In genomic region chr2:78520258-78521023, GRCm38 (mm10) we compare ENCODE assay signal across 23 mouse cellular contexts.
DNase-seq lines count a peak whose midpoint lies in the region; ATAC-seq and TF ChIP-seq lines count a peak whose summit lies in the region.
"Had no signal": no experiment of that assay in that cellular context is flagged by ENCODE, and none has a peak within 500 bp of the region (broad histone marks: within the 10 kb centered on the region; RNA-seq: fewer than 3 reads in every experiment).

No protein-coding gene starts in this region.

- H3K36me3 ChIP-seq in forebrain, embryonic 14.5 days (ENCODE audit: control insufficient read depth, insufficient read depth, low read length) = no peaks in the 10 kb centered on the region
- no peaks in the 10 kb centered on the region for H3K36me3 ChIP-seq in forebrain, embryonic 12.5 days (replicated peaks)
- H3K36me3 ChIP-seq in midbrain, postnatal 0 days (ENCODE audit: insufficient read depth, low read length) = no peaks in the 10 kb centered on the region
- no peaks in the 10 kb centered on the region for H3K36me3 ChIP-seq in midbrain, embryonic 14.5 days (ENCODE audit: control insufficient read depth, insufficient read depth, low read length)
- H3K36me3 ChIP-seq in forebrain, postnatal 0 days (ENCODE audit: insufficient read depth) = no peaks in the 10 kb centered on the region
- H3K36me3 ChIP-seq: embryonic facial prominence, embryonic 13.5 days; embryonic facial prominence, embryonic 15.5 days had no signal

- no peak overlapping the region for H3K4me2 ChIP-seq in forebrain, embryonic 14.5 days (ENCODE audit: low read length)
- H3K4me2 ChIP-seq in forebrain, embryonic 12.5 days = no peak overlapping the region
- no peak overlapping the region for H3K4me2 ChIP-seq in midbrain, postnatal 0 days (ENCODE audit: low read depth, low read length, poor library complexity, severe bottlenecking)
- H3K4me2 ChIP-seq in midbrain, embryonic 14.5 days (ENCODE audit: low read length) = no peak overlapping the region
- no peak overlapping the region for H3K4me2 ChIP-seq in forebrain, postnatal 0 days (ENCODE audit: low read depth)
- H3K4me2 ChIP-seq: embryonic facial prominence, embryonic 13.5 days; embryonic facial prominence, embryonic 15.5 days had no signal

- WGBS in forebrain, embryonic 14.5 days = 73% methylated on average over 4 of the region's 4 CpGs
- 87% methylated on average over 4 of the region's 4 CpGs for WGBS in forebrain, embryonic 12.5 days
- WGBS in midbrain, postnatal 0 days = 89% methylated on average over 4 of the region's 4 CpGs
- WGBS in midbrain, embryonic 14.5 days = 94% methylated on average over 4 of the region's 4 CpGs
- 59% methylated on average over 4 of the region's 4 CpGs for WGBS in forebrain, postnatal 0 days

- ATAC-seq in forebrain, embryonic 14.5 days = peak; percentile 66; the same call in 1 of the 2 replicates
- ATAC-seq in forebrain, embryonic 12.5 days (ENCODE audit: low FRiP score) = no peak
- ATAC-seq in midbrain, postnatal 0 days (ENCODE audit: low FRiP score) = no peak
- ATAC-seq in midbrain, embryonic 14.5 days (ENCODE audit: low FRiP score, low TSS enrichment) = no peak
- ATAC-seq in forebrain, postnatal 0 days = peak; percentile 78
- ATAC-seq: activated CD4-positive, CD25-positive, alpha-beta regulatory T cell, adult 4 months; Patski had no signal

- peak; percentile 44 for DNase-seq in forebrain, embryonic 14.5 days (ENCODE audit: low spot score)
- peak; percentile 10 for DNase-seq in midbrain, postnatal 0 days (ENCODE audit: low spot score)
- DNase-seq in midbrain, embryonic 14.5 days = no peak
- DNase-seq in brain, embryonic 14.5 days (ENCODE audit: low read depth) = peak; percentile 50
- peak; percentile 21 for DNase-seq in forebrain, postnatal 0 days
- no peak for DNase-seq in kidney, postnatal 36 days
- DNase-seq in retina, embryonic 14.5 days (ENCODE audit: low spot score) = no peak
- DNase-seq: adrenal gland, adult 8-10 months; adrenal gland, postnatal 14 days; adrenal gland, postnatal 36 days; cerebellum, adult 11 months; cerebellum, adult 18-20 months; cerebellum, adult 8-10 months; cerebellum, adult 9-11 months; cerebellum, postnatal 14 days; cerebellum, postnatal 36 days; embryo, embryonic 11 days had no signal

- no peak overlapping the region for H3K4me3 ChIP-seq in forebrain, embryonic 14.5 days (ENCODE audit: low read depth, low read length)
- H3K4me3 ChIP-seq in forebrain, embryonic 12.5 days (replicated peaks) = no peak overlapping the region
- H3K4me3 ChIP-seq in midbrain, postnatal 0 days (ENCODE audit: low read depth, low read length) = no peak overlapping the region
- H3K4me3 ChIP-seq in midbrain, embryonic 14.5 days (replicated peaks; ENCODE audit: low read depth, low read length) = no peak overlapping the region
- H3K4me3 ChIP-seq in forebrain, postnatal 0 days (ENCODE audit: low read depth, low read length) = no peak overlapping the region
- H3K4me3 ChIP-seq: embryonic facial prominence, embryonic 13.5 days; embryonic facial prominence, embryonic 15.5 days; erythroblast, embryonic 14.5 days had no signal

- no peak for TF ChIP-seq CTCF in midbrain, postnatal 0 days (IDR thresholded peaks at IDR 0.05)
- no peak for TF ChIP-seq CTCF in brain, embryonic 14.5 days (IDR thresholded peaks at IDR 0.05; ENCODE audit: borderline replicate concordance, extremely low read depth, insufficient read depth, insufficient read length)
- no peak for TF ChIP-seq CTCF in forebrain, postnatal 0 days (IDR thresholded peaks at IDR 0.05; ENCODE audit: low read depth)

- no peak overlapping the region for H3K27ac ChIP-seq in forebrain, embryonic 14.5 days (ENCODE audit: low read depth, low read length)
- H3K27ac ChIP-seq in forebrain, embryonic 12.5 days = no peak overlapping the region
- no peak overlapping the region for H3K27ac ChIP-seq in midbrain, postnatal 0 days (ENCODE audit: low read depth, low read length)
- H3K27ac ChIP-seq in midbrain, embryonic 14.5 days (replicated peaks; ENCODE audit: low read depth, low read length) = no peak overlapping the region
- no peak overlapping the region for H3K27ac ChIP-seq in forebrain, postnatal 0 days (ENCODE audit: low read depth, low read length)
- H3K27ac ChIP-seq: embryonic facial prominence, embryonic 13.5 days; embryonic facial prominence, embryonic 15.5 days had no signal

- H3K27me3 ChIP-seq in forebrain, embryonic 14.5 days (replicated peaks; ENCODE audit: control insufficient read depth, insufficient read depth, low read length) = no peaks in the 10 kb centered on the region
- H3K27me3 ChIP-seq in forebrain, embryonic 12.5 days = no peaks in the 10 kb centered on the region
- no peaks in the 10 kb centered on the region for H3K27me3 ChIP-seq in midbrain, postnatal 0 days (ENCODE audit: insufficient read depth, low read length)
- no peaks in the 10 kb centered on the region for H3K27me3 ChIP-seq in midbrain, embryonic 14.5 days (ENCODE audit: control insufficient read depth, insufficient read depth, low read length)
- no peaks in the 10 kb centered on the region for H3K27me3 ChIP-seq in forebrain, postnatal 0 days (ENCODE audit: insufficient read depth, low read length)
- H3K27me3 ChIP-seq: embryonic facial prominence, embryonic 13.5 days; embryonic facial prominence, embryonic 15.5 days; Patski had no signal

- no peak overlapping the region for H3K9ac ChIP-seq in forebrain, embryonic 14.5 days (ENCODE audit: low read length)
- H3K9ac ChIP-seq in forebrain, embryonic 12.5 days = no peak overlapping the region
- no peak overlapping the region for H3K9ac ChIP-seq in midbrain, postnatal 0 days (replicated peaks; ENCODE audit: low read length, poor library complexity, severe bottlenecking)
- no peak overlapping the region for H3K9ac ChIP-seq in midbrain, embryonic 14.5 days (replicated peaks; ENCODE audit: low read length)
- H3K9ac ChIP-seq in forebrain, postnatal 0 days = no peak overlapping the region
- H3K9ac ChIP-seq: embryonic facial prominence, embryonic 13.5 days; embryonic facial prominence, embryonic 15.5 days had no signal

- no peak for TF ChIP-seq POLR2A in brain, embryonic 14.5 days (IDR thresholded peaks at IDR 0.05; ENCODE audit: borderline replicate concordance, extremely low read depth, insufficient read depth, insufficient read length, poor library complexity, severe bottlenecking)

- H3K4me1 ChIP-seq in forebrain, embryonic 14.5 days (ENCODE audit: control insufficient read depth, insufficient read depth, low read length) = no peaks in the 10 kb centered on the region
- H3K4me1 ChIP-seq in forebrain, embryonic 12.5 days = no peaks in the 10 kb centered on the region
- no peaks in the 10 kb centered on the region for H3K4me1 ChIP-seq in midbrain, postnatal 0 days (ENCODE audit: insufficient read depth, low read length)
- H3K4me1 ChIP-seq in midbrain, embryonic 14.5 days (ENCODE audit: control insufficient read depth, insufficient read depth, low read length) = no peaks in the 10 kb centered on the region
- H3K4me1 ChIP-seq in forebrain, postnatal 0 days (ENCODE audit: insufficient read depth) = no peaks in the 10 kb centered on the region
- H3K4me1 ChIP-seq: embryonic facial prominence, embryonic 13.5 days; embryonic facial prominence, embryonic 15.5 days had no signal

- H3K9me3 ChIP-seq in forebrain, embryonic 14.5 days (replicated peaks; ENCODE audit: control insufficient read depth, low read length) = no peaks in the 10 kb centered on the region
- no peaks in the 10 kb centered on the region for H3K9me3 ChIP-seq in forebrain, embryonic 12.5 days
- no peaks in the 10 kb centered on the region for H3K9me3 ChIP-seq in midbrain, postnatal 0 days (ENCODE audit: low read length)
- H3K9me3 ChIP-seq in midbrain, embryonic 14.5 days (ENCODE audit: control insufficient read depth, low read length) = no peaks in the 10 kb centered on the region
- no peaks in the 10 kb centered on the region for H3K9me3 ChIP-seq in forebrain, postnatal 0 days (ENCODE audit: low read length)
- H3K9me3 ChIP-seq: embryonic facial prominence, embryonic 13.5 days; embryonic facial prominence, embryonic 15.5 days had no signal

Comparison
In these comparisons a context has a peak if more than half of its experiments do, and no peak if none do; other contexts are left out.
1. ATAC-seq: peak in forebrain, embryonic 14.5 days (single experiment) and forebrain, postnatal 0 days (single experiment); none in forebrain, embryonic 12.5 days (single experiment), midbrain, postnatal 0 days (single experiment) and midbrain, embryonic 14.5 days (single experiment).
2. DNase-seq: peak in forebrain, embryonic 14.5 days (single experiment), midbrain, postnatal 0 days (single experiment), brain, embryonic 14.5 days (single experiment) and forebrain, postnatal 0 days (single experiment); none in midbrain, embryonic 14.5 days (single experiment), kidney, postnatal 36 days (0 of 2) and retina, embryonic 14.5 days (single experiment).